Mouse (Mus musculus): ENCODE measurements at regions not wholly inside any gene's neighbourhood (a gene's known extent, or its start where the extent isn't known, plus 50 kb on each side); places are given as distances from the start of the nearest gene placed in this dataset.

- no peak overlapping the region for H3K9ac ChIP-seq
- ATAC-seq (ENCODE audit: insufficient read depth), result no peak
- no peak overlapping the region for H3K4me2 ChIP-seq
- no peaks in the 10 kb centered on the region for H3K4me1 ChIP-seq (replicated peaks)
- no peaks in the 10 kb centered on the region for H3K36me3 ChIP-seq (replicated peaks)
- no peak overlapping the region for H3K27ac ChIP-seq (replicated peaks)
- no peaks in the 10 kb centered on the region for H3K27me3 ChIP-seq
- H3K9me3 ChIP-seq (replicated peaks), result peaks cover 7% of the 10 kb centered on the region; the same call in 1 of the 2 replicates
- H3K4me3 ChIP-seq (replicated peaks), result no peak overlapping the region
- 69% methylated on average over 10 of the region's 10 CpGs for WGBS (ENCODE audit: insufficient replicate concordance)
Observed at GRCm38 (mm10) chr4:153321085-153321484, 161.5 kb downstream of the Ajap1 start.

DNA sequence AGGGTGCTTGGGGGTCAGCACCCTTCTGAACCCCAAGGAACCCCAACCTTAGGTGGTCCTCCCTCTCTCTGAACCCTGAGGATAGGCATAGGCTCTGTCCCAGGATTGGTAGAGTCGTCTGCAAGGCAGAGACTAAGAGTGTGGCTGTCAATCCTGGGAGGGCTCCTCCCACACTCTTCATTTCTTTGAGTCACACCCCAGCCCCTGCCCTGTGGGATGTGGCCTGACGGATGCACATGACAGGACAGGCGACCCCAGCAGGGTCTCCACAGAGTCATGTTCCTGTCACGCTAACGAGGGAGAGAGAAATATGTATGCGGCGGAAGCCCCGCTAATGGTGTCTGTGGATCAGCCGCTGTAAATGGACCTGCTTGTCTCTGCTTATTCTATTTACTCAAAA is 162.0 kb downstream of the Ajap1 start:
- no peak overlapping the region for H3K27ac ChIP-seq (replicated peaks)
- H3K4me2 ChIP-seq, result no peak overlapping the region
- no peaks in the 10 kb centered on the region for H3K4me1 ChIP-seq (replicated peaks)
- H3K9ac ChIP-seq, result no peak overlapping the region
- ATAC-seq (ENCODE audit: insufficient read depth), result no peak
- H3K4me3 ChIP-seq (replicated peaks), result no peak overlapping the region
- no peaks in the 10 kb centered on the region for H3K36me3 ChIP-seq (replicated peaks)
- H3K9me3 ChIP-seq (replicated peaks), result peaks cover 7% of the 10 kb centered on the region; the same call in 1 of the 2 replicates
- H3K27me3 ChIP-seq, result no peaks in the 10 kb centered on the region
- 66% methylated on average over 9 of the region's 9 CpGs for WGBS (ENCODE audit: insufficient replicate concordance)

DNA sequence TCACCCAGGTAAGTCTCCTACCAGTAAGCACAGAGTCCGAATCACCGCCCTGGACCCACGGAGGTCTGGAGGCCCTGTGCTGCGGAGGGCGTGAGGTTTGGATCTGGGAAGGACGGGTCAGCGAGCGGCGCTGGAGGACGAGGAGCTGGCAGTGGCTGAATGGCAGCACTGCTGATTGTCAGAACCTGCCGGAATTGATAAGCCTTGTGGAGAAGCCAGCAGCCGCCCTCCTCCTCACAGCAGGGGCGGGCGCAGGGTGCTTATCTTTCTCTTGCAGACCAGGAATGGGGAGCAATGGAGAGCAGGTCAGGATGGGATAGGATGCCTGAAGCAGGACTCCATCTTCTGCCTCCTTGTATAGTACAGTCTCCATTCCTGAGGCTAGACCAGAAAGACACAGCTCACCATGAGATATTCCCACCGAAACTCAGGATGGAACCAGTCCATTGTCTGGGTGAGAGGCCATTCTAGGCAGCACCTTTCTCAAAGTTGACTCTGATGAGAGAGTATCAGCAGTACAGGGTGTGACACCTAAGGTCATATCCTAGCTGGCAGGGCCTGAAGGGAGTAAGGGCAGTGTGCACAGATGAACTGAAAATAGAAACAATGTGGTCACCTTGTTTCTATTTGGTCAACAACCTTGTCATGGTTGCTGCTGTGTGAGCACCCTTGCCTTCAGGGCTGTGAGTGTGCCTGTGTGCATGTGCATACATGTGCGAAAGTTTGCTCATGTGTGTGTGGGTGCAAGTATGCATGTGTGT is 165.5 kb downstream of the Ajap1 start:
- Histone ChIP-seq H3K9me3 (replicated peaks) (0 out of 2 replicates have a peak, but pooled peaks cover 7% of the 10 kb centered on the region), H3K9ac (no peak overlapping the region), H3K4me1 (replicated peaks) (no peaks in the 10 kb centered on the region), H3K4me3 (replicated peaks) (no peak overlapping the region), H3K27me3 (no peaks in the 10 kb centered on the region), H3K4me2 (0 out of 2 replicates have a peak overlapping the region, but pooled peaks have one; percentile 3), H3K27ac (replicated peaks) (no peak overlapping the region), H3K36me3 (replicated peaks) (no peaks in the 10 kb centered on the region)
- 50% methylated on average over 16 of the region's 16 CpGs for WGBS (ENCODE audit: insufficient replicate concordance)
- peak; percentile 80 for ATAC-seq (ENCODE audit: insufficient read depth)

DNA sequence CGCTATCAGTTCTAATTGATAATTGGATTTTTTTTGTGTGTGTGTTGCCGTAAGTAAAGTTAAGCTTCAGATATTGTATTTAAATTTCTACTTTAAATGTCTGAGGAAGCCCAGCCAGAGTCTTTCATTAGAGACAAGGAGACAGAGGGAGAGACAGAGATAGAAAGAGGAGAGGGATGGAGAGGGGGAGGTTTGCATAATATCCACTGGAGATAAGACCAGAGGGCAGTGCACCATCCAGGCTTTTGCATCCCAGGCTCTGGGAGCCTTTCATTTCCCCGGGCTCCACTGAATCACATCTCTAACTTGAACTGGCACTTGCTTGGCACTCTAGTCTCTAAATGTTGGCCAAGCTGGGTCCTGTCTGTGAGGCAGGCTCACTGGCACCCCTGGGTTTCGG is 166.1 kb downstream of the Ajap1 start:
- Histone ChIP-seq H3K9me3 (replicated peaks) (0 out of 2 replicates have a peak, but pooled peaks cover 3% of the 10 kb centered on the region), H3K36me3 (replicated peaks) (no peaks in the 10 kb centered on the region), H3K27me3 (no peaks in the 10 kb centered on the region), H3K9ac (no peak overlapping the region), H3K27ac (replicated peaks) (no peak overlapping the region), H3K4me2 (0 out of 2 replicates have a peak overlapping the region, but pooled peaks have one; percentile 3), H3K4me1 (replicated peaks) (no peaks in the 10 kb centered on the region), H3K4me3 (replicated peaks) (no peak overlapping the region)
- ATAC-seq (ENCODE audit: insufficient read depth), result no peak
- 59% methylated on average over 4 of the region's 4 CpGs for WGBS (ENCODE audit: insufficient replicate concordance)

DNA sequence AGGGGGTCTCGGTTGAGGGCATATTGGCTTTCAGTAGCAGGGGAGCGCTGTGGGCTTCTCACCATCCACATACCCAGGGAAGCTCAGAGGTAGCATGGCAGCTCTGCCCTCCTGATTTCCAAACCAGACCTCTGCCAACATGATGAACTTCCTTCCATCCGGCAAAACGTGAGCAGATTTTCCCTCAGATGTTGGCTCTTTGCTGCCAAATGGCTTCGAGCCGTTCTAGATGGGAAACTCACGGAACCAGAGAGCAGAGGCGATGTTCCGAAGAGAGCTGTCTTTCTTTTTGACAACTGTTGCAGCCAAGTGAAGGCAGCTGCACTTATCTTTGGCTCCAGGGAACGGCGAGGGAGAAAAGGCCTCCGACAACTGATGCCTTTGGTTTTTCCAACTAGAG is 168.7 kb downstream of the Ajap1 start:
- no peak overlapping the region for H3K9ac ChIP-seq
- no peaks in the 10 kb centered on the region for H3K4me1 ChIP-seq (replicated peaks)
- no peak for ATAC-seq (ENCODE audit: insufficient read depth)
- no peaks in the 10 kb centered on the region for H3K27me3 ChIP-seq
- H3K36me3 ChIP-seq (replicated peaks), result no peaks in the 10 kb centered on the region
- WGBS (ENCODE audit: insufficient replicate concordance), result 69% methylated on average over 12 of the region's 12 CpGs
- no peak overlapping the region for H3K27ac ChIP-seq (replicated peaks)
- no peak overlapping the region for H3K4me2 ChIP-seq
- H3K4me3 ChIP-seq (replicated peaks), result no peak overlapping the region
- H3K9me3 ChIP-seq (replicated peaks), result no peaks in the 10 kb centered on the region

DNA sequence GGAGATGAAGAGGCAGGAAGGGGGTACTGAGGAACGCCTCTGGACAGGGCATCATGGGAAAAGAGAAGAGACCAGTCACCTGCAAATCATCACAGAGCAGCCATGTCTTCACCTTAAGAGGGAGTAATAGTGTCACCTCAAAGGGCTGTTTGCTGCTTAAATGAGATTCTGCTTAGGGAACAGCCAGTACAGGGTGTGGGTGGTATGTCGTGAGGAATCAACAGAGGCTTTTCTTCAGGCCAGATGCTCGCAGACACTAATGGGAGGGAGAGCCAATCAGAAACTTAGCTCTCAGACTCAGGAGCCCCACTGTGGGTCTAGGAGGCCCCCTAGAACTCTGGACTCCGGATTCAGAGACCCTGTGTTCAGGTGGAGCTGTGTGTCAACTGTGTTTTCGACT is 171.0 kb downstream of the Ajap1 start:
- Histone ChIP-seq H3K9ac (no peak overlapping the region), H3K4me1 (replicated peaks) (no peaks in the 10 kb centered on the region), H3K36me3 (replicated peaks) (no peaks in the 10 kb centered on the region), H3K4me2 (no peak overlapping the region), H3K27me3 (no peaks in the 10 kb centered on the region), H3K27ac (replicated peaks) (no peak overlapping the region), H3K4me3 (replicated peaks) (no peak overlapping the region), H3K9me3 (replicated peaks) (no peaks in the 10 kb centered on the region; the same call in 1 of the 2 replicates)
- 57% methylated on average over 5 of the region's 5 CpGs for WGBS (ENCODE audit: insufficient replicate concordance)
- ATAC-seq (ENCODE audit: insufficient read depth), result no peak

DNA sequence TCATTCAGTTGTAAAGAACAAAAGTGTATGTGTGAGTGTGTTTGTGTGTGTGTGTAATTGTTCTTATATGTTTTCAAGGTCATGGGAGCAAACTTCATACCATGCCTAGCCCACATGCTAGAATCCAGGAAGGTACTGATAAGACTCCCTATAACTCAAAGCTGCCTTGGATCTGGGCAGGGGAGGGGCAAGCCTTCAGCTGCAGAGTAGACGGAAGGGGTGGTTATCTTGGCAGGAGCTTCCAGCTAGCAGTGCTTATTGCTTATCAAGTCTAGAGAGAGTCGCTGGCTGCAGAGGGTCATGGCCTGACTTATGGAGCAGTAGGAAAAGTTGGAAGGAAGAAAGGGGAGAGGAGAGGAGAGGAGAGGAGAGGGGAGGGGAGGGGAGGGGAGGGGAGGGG is 172.0 kb downstream of the Ajap1 start:
- H3K4me1 ChIP-seq (replicated peaks), result no peaks in the 10 kb centered on the region
- H3K27ac ChIP-seq (replicated peaks), result no peak overlapping the region
- ATAC-seq (ENCODE audit: insufficient read depth), result no peak
- H3K4me2 ChIP-seq, result no peak overlapping the region
- H3K4me3 ChIP-seq (replicated peaks), result no peak overlapping the region
- no peaks in the 10 kb centered on the region; the same call in 1 of the 2 replicates for H3K9me3 ChIP-seq (replicated peaks)
- no peak overlapping the region for H3K9ac ChIP-seq
- H3K36me3 ChIP-seq (replicated peaks), result no peaks in the 10 kb centered on the region
- H3K27me3 ChIP-seq, result no peaks in the 10 kb centered on the region
- WGBS (ENCODE audit: insufficient replicate concordance), result 32% methylated on average over 2 of the region's 2 CpGs

GRCm38 (mm10) chr4:153303521-153303920 is 179.1 kb downstream of the Ajap1 start:
- WGBS (ENCODE audit: insufficient replicate concordance), result 54% methylated on average over 5 of the region's 5 CpGs
- no peaks in the 10 kb centered on the region for H3K4me1 ChIP-seq (replicated peaks)
- ATAC-seq (ENCODE audit: insufficient read depth), result no peak

DNA sequence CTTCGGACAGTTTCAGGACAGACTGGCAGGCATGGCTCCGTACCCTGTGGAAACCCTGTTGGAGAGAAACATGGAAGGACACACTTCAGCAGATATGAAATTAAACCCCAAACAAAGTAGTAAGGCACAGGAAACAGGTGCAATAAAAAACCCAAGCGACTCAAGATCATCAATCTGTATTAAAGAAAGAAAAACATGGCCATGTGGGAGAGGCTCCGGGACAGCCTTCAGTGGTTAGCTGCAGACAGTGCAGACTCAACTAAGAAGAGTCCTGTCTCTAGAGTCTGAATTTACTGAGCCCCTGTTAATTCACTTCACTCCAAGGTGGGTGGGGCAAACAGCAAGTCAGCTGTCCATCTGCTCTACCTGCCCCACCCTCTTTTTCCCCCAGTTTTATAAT is 179.8 kb downstream of the Ajap1 start:
- ATAC-seq (ENCODE audit: insufficient read depth), result no peak
- H3K9ac ChIP-seq, result no peak overlapping the region
- WGBS (ENCODE audit: insufficient replicate concordance), result 65% methylated on average over 4 of the region's 4 CpGs
- no peak overlapping the region for H3K4me3 ChIP-seq (replicated peaks)
- H3K27me3 ChIP-seq, result no peaks in the 10 kb centered on the region
- no peaks in the 10 kb centered on the region; the same call in 1 of the 2 replicates for H3K9me3 ChIP-seq (replicated peaks)
- H3K4me1 ChIP-seq (replicated peaks), result no peaks in the 10 kb centered on the region
- no peak overlapping the region for H3K27ac ChIP-seq (replicated peaks)
- H3K36me3 ChIP-seq (replicated peaks), result no peaks in the 10 kb centered on the region
- no peak overlapping the region for H3K4me2 ChIP-seq

More at GRCm38 (mm10) chr4:153303521-153303920, 179.1 kb downstream of the Ajap1 start:
- Histone ChIP-seq H3K9ac (no peak overlapping the region), H3K9me3 (replicated peaks) (no peaks in the 10 kb centered on the region; the same call in 1 of the 2 replicates), H3K4me3 (replicated peaks) (no peak overlapping the region), H3K27me3 (no peaks in the 10 kb centered on the region), H3K27ac (replicated peaks) (no peak overlapping the region), H3K36me3 (replicated peaks) (no peaks in the 10 kb centered on the region), H3K4me2 (no peak overlapping the region)

GRCm38 (mm10) chr4:153298277-153298676 is 184.3 kb downstream of the Ajap1 start:
- Histone ChIP-seq H3K9me3 (replicated peaks) (no peaks in the 10 kb centered on the region), H3K4me1 (replicated peaks) (no peaks in the 10 kb centered on the region), H3K36me3 (replicated peaks) (no peaks in the 10 kb centered on the region), H3K9ac (no peak overlapping the region), H3K27ac (replicated peaks) (no peak overlapping the region), H3K4me2 (no peak overlapping the region), H3K4me3 (replicated peaks) (no peak overlapping the region), H3K27me3 (no peaks in the 10 kb centered on the region)
- 76% methylated on average over 5 of the region's 5 CpGs for WGBS (ENCODE audit: insufficient replicate concordance)
- no peak for ATAC-seq (ENCODE audit: insufficient read depth)

GRCm38 (mm10) chr4:153294828-153295227 is 187.8 kb downstream of the Ajap1 start:
- 0 out of 2 replicates have a peak, but pooled peaks cover 2% of the 10 kb centered on the region for H3K9me3 ChIP-seq (replicated peaks)
- no peak overlapping the region for H3K4me3 ChIP-seq (replicated peaks)
- H3K27me3 ChIP-seq, result no peaks in the 10 kb centered on the region
- no peaks in the 10 kb centered on the region for H3K4me1 ChIP-seq (replicated peaks)
- H3K36me3 ChIP-seq (replicated peaks), result no peaks in the 10 kb centered on the region
- H3K27ac ChIP-seq (replicated peaks), result no peak overlapping the region
- no peak for ATAC-seq (ENCODE audit: insufficient read depth)
- WGBS (ENCODE audit: insufficient replicate concordance), result 68% methylated on average over 6 of the region's 6 CpGs
- no peak overlapping the region for H3K4me2 ChIP-seq
- H3K9ac ChIP-seq, result no peak overlapping the region
